Mouse (Mus musculus): ENCODE measurements at regions not wholly inside any gene's neighbourhood (a gene's known extent, or its start where the extent isn't known, plus 50 kb on each side); places are given as distances from the start of the nearest gene placed in this dataset.

GRCm38 (mm10) chr10:83896160-83896559, 173.5 kb downstream of the 1500009L16Rik start:
- DNase-seq (ENCODE audit: low read depth, low spot score), result peak; percentile 64

GRCm38 (mm10) chr10:83897558-83897957, 174.9 kb downstream of the 1500009L16Rik start:
- DNase-seq (ENCODE audit: low read depth, low spot score), result no peak

- no peak for DNase-seq (ENCODE audit: low read depth, low spot score)
These were observed 184.1 kb downstream of the 1500009L16Rik start for GRCm38 (mm10) chr10:83906751-83907150.

DNA sequence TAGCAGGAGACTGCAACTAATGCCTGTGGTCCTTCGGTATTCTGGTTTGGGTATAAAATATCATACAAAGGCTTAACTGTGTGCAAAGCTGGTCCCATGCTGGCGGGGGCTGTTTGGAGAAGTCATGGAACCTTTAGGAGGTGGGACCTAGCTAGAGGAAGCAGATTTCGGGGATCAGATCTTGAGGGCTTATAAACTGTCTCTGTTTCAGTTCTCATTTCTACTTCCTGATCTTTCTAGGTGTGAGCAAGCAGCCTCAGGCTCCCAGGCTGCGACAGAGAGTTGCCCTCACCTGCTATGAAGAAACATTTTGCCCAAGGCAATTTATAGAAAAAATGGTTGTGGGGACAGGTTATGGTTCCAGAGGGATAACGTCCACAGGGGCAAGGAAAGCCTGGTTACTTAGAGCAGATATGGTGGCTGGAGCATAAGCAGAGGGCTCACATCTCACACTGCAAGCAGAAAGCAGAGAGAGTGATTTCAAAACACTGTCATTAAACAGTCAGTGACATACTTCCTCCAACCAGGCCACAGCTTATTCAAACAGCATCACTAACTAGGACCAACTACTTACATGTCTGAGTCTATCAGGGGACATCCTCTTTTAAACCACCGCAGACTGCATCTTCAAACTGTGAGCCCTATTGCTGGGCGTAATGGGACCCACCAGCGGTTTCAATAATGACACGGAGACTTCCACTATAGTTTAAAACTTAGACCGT, 188.1 kb downstream of the 1500009L16Rik start:
- DNase-seq (ENCODE audit: low read depth, low spot score), result no peak

DNA sequence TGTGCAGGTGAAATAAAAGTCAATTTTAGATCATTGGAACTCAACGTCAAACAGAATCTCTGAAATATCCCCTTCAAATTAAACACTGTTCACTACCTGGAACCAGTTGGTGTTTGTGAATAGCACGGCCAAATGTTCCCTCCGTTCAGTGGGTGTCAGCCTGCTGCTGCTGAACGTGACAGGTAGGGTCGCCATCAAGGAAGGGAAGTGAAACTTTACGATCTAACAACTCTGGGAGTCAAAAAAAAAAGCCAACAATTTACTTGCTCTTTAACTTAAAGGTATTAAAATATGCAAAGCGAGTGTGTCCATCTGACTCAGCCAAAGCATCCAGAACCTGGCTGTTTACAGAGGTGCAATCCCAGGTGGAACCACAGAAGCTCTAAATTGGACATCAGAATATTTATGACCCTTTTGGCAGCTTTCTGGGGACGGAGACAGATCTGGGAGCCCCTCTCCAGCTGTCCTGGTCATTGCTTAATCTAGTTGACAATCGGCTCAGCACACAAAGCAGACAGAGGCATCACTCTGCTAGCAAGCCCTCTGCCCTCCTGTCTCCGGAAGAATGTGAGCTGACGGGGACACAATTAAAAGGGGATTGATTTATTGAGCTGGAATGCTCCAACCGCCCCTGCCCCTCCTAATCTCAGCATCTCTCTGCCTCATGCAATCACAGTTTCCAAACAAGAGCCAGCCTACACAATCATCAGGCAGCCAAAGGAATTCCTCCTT, 191.9 kb downstream of the 1500009L16Rik start:
- no peak for DNase-seq (ENCODE audit: low read depth, low spot score)

- DNase-seq (ENCODE audit: low read depth, low spot score), result no peak
These were observed 192.6 kb downstream of the 1500009L16Rik start for GRCm38 (mm10) chr10:83915133-83915730.

DNA sequence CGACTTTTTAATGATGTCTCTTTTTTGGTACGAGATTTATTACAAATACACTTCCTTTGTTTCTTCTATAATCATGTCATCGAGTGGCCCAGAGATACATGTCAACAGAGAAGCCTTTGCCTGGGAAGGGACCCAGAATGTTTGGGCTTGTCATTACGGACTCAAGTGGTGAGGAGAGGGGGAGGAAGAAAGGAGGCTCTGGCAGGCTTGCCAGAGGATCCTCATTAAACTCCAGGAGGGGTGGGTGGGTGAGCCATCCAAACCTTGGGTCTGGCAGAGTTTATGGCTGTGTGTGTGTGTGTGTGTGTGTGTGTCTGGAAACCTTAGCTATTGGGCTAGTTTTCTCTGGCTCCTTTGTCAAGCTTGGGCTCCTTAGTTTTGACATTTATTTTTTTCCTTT, 204.3 kb downstream of the 1500009L16Rik start:
- DNase-seq (ENCODE audit: low read depth, low spot score), result no peak

DNA sequence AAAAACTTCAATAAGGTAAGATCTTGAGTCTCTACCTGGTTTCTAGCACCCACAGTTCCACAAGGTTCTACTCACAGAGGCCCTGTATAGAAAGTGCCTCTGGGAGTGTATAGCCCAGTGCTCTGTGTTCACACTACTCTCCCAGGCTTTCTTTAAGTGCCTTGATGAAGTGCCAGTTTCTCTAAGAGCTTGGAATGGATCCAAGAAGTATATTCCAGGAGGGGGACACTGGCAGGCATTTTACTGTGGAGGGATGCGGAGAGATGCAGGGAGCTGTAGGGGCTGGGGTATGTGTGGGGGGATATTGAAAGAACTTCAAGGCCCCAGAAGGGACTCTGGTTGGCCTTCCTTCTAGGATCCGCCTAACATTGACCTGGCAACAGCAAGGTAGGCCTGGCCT, 204.9 kb downstream of the 1500009L16Rik start:
- DNase-seq (ENCODE audit: low read depth, low spot score), result no peak

- DNase-seq (ENCODE audit: low read depth, low spot score), result no peak
These were observed 209.1 kb downstream of the 1500009L16Rik start for GRCm38 (mm10) chr10:83931758-83932157.

- no peak for DNase-seq (ENCODE audit: low read depth, low spot score)
These were observed 210.5 kb downstream of the 1500009L16Rik start for GRCm38 (mm10) chr10:83933201-83933600.

GRCm38 (mm10) chr10:83934498-83934897, 211.8 kb downstream of the 1500009L16Rik start:
- DNase-seq (ENCODE audit: low read depth, low spot score), result peak; percentile 32

DNA sequence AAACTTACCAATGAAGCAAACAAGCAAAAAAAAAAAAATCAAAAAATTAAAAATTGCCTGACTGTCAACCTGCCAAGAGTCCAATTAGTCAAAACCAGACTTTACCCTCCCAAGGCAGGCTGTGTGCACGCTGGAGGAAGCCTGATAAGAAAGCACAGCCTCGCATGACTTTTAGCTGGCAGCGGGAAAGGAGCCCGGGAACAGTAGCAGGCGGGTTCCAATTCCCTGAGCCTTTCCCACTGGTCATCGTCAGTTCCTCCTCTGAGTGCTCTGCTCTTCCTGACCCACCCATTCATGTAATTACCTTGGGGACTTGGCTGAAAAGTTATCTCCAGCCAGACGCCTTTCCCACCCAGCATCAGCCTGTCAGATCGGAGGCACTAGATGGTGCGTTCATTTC, 214.5 kb downstream of the 1500009L16Rik start:
- no peak for DNase-seq (ENCODE audit: low read depth, low spot score)

DNA sequence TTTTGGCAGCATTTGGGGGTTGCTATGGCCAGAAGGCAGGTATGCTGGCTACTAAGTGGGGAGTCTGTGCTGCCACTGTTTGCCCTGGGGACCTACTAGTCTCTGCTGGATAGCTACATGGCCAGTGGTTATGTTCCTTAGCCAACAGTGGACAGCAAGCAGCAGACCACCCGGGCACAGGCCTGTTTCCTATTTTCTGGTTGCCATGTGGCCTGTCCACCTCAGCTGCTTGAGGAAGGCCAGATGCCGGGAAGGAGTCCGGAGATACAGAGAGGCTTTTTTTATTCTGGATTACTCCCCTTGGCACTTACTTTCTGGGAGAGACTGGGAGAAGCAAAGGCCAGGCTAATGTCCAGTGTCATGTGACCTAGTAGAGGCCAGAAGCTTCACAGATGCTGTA, 219.4 kb downstream of the 1500009L16Rik start:
- DNase-seq (ENCODE audit: low read depth, low spot score), result no peak

DNA sequence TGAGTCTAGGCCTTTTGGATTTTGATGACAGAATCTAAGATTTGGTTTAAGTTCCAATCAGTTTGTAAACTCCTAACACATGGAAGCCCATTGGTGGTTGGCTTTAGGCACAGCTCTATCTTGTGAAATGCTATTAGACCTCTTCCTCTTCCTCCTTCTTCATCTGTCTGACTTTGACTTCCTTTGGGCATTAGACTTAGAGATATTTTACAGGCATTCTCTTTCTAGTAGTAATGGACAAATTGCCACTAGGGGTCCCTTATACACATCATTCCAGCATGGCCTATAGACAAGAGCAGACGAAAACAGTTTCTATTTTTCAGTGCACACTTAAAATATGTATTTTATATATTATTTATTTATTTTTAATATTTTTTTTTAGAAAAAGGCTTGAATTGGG, 221.5 kb downstream of the 1500009L16Rik start:
- DNase-seq (ENCODE audit: low read depth, low spot score), result no peak

GRCm38 (mm10) chr10:83944897-83945296, 222.2 kb downstream of the 1500009L16Rik start:
- DNase-seq (ENCODE audit: low read depth, low spot score), result no peak

DNA sequence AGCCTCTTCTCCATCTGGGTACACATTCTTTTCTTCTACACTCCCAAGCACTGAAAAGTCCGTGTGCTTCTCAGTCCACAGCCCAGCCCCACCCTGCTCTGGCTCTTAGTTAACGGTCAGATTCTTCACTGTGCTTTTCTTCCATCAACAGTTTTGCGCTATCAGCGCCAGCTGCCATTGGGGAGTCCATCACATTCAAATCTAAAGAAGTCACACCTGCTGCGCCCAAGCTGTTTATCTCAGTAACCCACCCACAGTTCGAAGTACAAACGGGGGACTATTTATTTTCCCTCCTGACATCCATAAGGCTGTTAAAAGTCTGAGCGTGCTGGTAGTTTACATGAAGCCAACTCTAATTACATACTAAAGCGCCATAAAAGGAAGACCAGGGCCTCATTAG, 222.8 kb downstream of the 1500009L16Rik start:
- no peak for DNase-seq (ENCODE audit: low read depth, low spot score)

GRCm38 (mm10) chr10:83946186-83947176, 223.8 kb downstream of the 1500009L16Rik start:
- no peak for DNase-seq (ENCODE audit: low read depth, low spot score)

DNA sequence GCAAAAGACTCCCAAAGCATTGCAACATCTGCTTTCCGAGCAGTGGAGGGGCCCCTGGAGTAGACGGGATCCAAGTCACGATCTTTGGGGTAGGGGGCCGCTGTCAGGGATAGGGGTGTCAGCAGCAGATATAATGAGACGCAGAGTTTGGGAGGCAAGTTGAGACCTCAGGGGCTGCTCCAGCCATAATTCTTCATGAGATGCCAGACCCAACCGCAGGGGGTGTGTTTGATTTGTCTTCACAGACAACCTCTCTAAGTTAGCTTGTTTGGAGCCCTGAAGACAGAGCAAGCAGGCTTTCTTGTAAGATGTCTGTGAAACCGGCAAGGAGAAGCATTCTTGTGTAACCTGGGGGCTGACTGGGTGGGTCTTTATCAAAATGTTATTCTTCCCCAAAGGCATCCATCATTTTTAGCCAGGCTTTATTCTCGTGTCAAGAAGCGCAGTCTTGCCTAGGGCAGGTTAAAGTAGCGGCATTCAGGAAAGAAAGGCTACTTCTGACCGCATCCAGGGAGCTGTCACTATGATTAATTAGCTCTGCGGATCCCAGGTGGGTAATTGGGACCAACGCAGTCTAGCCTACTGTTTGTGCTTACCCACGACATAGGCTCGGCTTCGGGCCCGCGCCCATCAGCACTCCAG, 234.6 kb downstream of the 1500009L16Rik start:
- DNase-seq (ENCODE audit: low read depth, low spot score), result no peak

GRCm38 (mm10) chr10:83958397-83958796, 235.7 kb downstream of the 1500009L16Rik start:
- DNase-seq (ENCODE audit: low read depth, low spot score), result no peak

DNA sequence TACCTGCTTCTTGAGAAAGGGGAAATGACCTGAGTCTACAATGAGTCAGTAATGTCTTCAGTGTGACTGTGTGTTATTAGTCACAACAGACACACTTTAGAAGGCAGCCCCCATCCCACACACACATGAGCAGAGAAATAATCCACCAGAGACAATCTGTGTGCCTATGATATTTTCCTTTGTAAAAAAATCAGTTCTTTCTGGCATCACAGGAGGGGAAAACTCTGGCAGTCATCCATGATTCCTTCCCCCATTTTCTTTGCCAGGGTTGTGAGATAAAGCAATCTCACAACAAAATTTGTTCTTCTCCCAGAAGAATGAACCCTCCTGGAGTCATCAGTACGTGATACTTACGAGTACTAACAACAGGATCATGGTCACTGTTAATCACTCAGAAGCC, 236.2 kb downstream of the 1500009L16Rik start:
- DNase-seq (ENCODE audit: low read depth, low spot score), result no peak

DNA sequence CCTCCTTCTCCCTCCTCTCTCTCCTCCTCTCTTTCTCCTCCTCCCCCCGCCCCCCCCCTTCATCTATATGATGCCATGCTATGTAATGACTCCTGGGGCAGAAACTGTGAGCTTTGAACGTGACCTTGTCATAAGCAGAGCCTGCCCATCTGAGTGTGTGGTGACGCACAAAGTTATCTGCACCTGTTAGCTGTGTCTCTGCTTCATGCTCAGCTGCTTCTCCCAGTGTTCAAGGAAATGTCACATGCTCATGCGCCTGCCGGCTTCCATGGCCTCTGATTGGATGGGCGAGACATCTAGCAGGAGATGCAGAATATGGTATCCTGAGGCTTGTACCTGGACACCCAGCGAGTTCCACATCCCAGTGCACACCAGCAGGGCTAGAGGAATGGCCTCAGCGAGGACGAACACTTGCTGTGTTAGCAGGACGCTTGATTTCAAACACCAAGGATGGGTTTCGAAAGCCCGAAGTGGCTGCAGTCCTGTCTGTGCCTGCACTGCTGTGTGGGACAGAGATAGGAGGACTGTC, 240.6 kb downstream of the 1500009L16Rik start:
- DNase-seq (ENCODE audit: low read depth, low spot score), result no peak

Measured in 3T3-L1 (cell line).